Mouse (Mus musculus) lung, adult 18-20 months (tissue): ENCODE results near the gene Scgb1b29.
"Not testable (repeated sequence)": the region's sequence is repeated elsewhere in the genome, so short reads cannot be mapped to it uniquely, and the experiment has no call there.

Experiments
- DNase-seq, 2 experiments: peaks; one replicate each; pipeline ENCODE4 v3.0.0; 2022; ENCODE audit warnings: mixed read lengths in 2 of 2

Scgb1b29 gene

GRCm38 (mm10) chr7:32441241-32441640 lies at the start of gene Scgb1b29:
Gene Scgb1b29 (plus strand): TSS chr7:32441541.
- not testable (repeated sequence) for DNase-seq

GRCm38 (mm10) chr7:32428636-32429035 lies 12.7 kb upstream of the Scgb1b29 start:
- not testable (repeated sequence) for DNase-seq
